9 mouse cellular contexts compared by ENCODE assay signal in the genomic region with DNA sequence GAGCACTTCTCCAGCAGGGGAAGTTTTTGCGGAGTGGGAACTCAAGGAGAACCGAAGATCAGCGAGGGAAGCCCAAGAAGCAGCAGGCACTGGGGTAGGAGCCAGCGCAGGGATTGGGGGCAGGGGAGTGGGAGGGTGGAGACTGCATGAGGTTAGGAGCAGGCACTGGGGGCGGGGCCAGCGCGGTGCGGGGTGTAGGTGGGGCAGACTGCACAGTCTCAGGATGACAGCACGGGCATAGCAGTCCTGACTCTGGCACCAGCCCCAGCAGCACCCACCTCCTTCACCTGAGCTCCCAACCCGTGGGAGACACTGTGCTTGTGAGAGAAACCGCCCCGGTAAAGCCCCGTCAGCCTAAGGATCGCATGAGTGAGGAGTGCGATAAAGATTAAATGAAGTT.
A peak's percentile ranks its signal among the peaks of the same experiment; 100 is the strongest.
DNase-seq lines count a peak whose midpoint lies in the region; ATAC-seq and TF ChIP-seq lines count a peak whose summit lies in the region.
"Had no signal": no experiment of that assay in that cellular context is flagged by ENCODE, and none has a peak within 500 bp of the region (broad histone marks: within the 10 kb centered on the region; RNA-seq: fewer than 3 reads in every experiment).

No protein-coding gene starts in this region.

- TF ChIP-seq CTCF in G1E (IDR thresholded peaks at IDR 0.05; ENCODE audit: low read depth, low read length) = no peak

- H3K4me3 ChIP-seq in G1E (ENCODE audit: low read depth, low read length) = peak overlapping the region; percentile 29; the same call in 1 of the 2 replicates
- H3K4me3 ChIP-seq in embryonic facial prominence, embryonic 13.5 days = no peak overlapping the region

- H3K36me3 ChIP-seq in G1E (replicated peaks) = no peaks in the 10 kb centered on the region
- no peaks in the 10 kb centered on the region for H3K36me3 ChIP-seq in embryonic facial prominence, embryonic 13.5 days

- ATAC-seq in G1E (ENCODE audit: extremely low read depth, insufficient number of reproducible peaks, low FRiP score, poor library complexity, severe bottlenecking) = no peak
- ATAC-seq in embryonic facial prominence, embryonic 13.5 days (ENCODE audit: insufficient number of reproducible peaks, insufficient read depth, low FRiP score, low TSS enrichment, low read depth) = no peak

- H3K9me3 ChIP-seq in G1E (replicated peaks) = peaks cover 94% of the 10 kb centered on the region
- no peaks in the 10 kb centered on the region for H3K9me3 ChIP-seq in embryonic facial prominence, embryonic 13.5 days

- peak overlapping the region; percentile 33 for H3K4me2 ChIP-seq in embryonic facial prominence, embryonic 13.5 days

- no peaks in the 10 kb centered on the region for H3K4me1 ChIP-seq in G1E (ENCODE audit: insufficient read depth, low read depth, low read length)
- peaks cover 33% of the 10 kb centered on the region for H3K4me1 ChIP-seq in embryonic facial prominence, embryonic 13.5 days

- H3K9ac ChIP-seq in embryonic facial prominence, embryonic 13.5 days = no peak overlapping the region
- H3K9ac ChIP-seq: liver, embryonic 14.5 days had no signal

- no peak overlapping the region for H3K27ac ChIP-seq in embryonic facial prominence, embryonic 13.5 days
- H3K27ac ChIP-seq: liver, embryonic 14.5 days had no signal

- H3K27me3 ChIP-seq in G1E (ENCODE audit: insufficient read depth, low read length) = no peaks in the 10 kb centered on the region
- H3K27me3 ChIP-seq in embryonic facial prominence, embryonic 13.5 days = peaks cover 20% of the 10 kb centered on the region

- WGBS in embryonic facial prominence, embryonic 13.5 days = 18% methylated on average over 15 of the region's 15 CpGs

- DNase-seq in kidney, adult 11 months = peak; percentile 42
- no peak for DNase-seq in kidney, adult 8-10 months
- no peak for DNase-seq in G1E (ENCODE audit: low spot score)
- peak; percentile 45 to 66 for DNase-seq in kidney, postnatal 36 days
- DNase-seq in retina, embryonic 14.5 days (ENCODE audit: low spot score) = no peak
- DNase-seq in cerebellum, adult 18-20 months = no peak
- DNase-seq in frontal cortex, postnatal 36 days (ENCODE audit: low spot score in 2 of 2) = no peak

Comparison
In these comparisons a context has a peak if more than half of its experiments do, and no peak if none do; other contexts are left out.
1. DNase-seq: peak in kidney, adult 11 months (single experiment) and kidney, postnatal 36 days (2 of 2); none in kidney, adult 8-10 months (0 of 2), G1E (single experiment), retina, embryonic 14.5 days (single experiment), cerebellum, adult 18-20 months (0 of 2) and frontal cortex, postnatal 36 days (0 of 2).